Comparison of ENCODE assay signal across 31 mouse cellular contexts in the genomic region with DNA sequence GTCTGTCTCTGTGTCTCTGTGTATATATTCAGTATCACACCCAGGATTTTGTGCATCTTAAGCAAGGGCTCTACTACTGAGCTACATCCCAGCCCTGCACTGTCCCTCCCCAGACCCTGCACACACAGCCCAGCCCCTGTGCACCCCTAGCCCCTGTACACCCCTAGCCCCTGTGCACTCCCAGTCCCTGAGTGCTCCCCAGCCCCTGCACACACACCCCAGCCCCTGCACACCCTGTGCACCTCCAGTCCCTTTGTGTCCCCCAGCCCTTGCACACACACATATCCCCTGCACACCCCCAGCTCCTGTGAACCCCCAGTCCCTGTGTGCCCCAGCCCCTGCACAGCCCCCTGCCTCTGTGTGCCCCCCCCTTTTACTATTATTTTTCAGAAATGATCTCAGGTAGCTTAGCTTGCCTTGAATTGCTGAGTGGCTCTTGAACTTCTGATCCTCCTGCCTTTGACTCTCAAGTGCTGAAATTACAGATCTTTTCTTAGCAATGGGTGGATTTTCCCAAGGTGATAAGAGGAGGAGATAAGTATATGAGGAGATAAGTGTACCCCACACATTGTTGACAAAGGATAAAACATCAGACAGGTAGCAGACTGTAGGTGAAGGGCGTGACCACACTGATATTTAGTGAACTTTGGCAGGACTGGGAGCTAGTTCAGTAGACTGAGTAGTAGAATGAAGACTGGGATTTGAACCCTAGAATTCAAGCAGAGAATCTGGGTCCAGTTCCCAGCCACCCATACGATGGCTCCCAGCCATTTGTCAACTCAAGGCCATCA. TPM values are rescaled to one million over a fixed set of nuclear protein-coding genes. Genes with fewer than 3 reads are reported as not detected.
"Had no signal": no experiment of that assay in that cellular context is flagged by ENCODE, and none has a peak within 500 bp of the region (broad histone marks: within the 10 kb centered on the region; RNA-seq: fewer than 3 reads in every experiment).

No protein-coding gene starts in this region.

- H3K4me1 ChIP-seq: liver, embryonic 13.5 days; midbrain, embryonic 15.5 days; neural tube, embryonic 13.5 days had no signal

- H3K4me3 ChIP-seq: layer of hippocampus, adult 2 months; liver, embryonic 13.5 days; midbrain, embryonic 15.5 days; myocyte; neural tube, embryonic 13.5 days had no signal

- H3K27me3 ChIP-seq: liver, embryonic 13.5 days; midbrain, embryonic 15.5 days; neural tube, embryonic 13.5 days had no signal

- ATAC-seq: midbrain, embryonic 15.5 days had no signal

- H3K4me2 ChIP-seq: liver, embryonic 13.5 days; midbrain, embryonic 15.5 days; neural tube, embryonic 13.5 days had no signal

- H3K9me3 ChIP-seq: liver, embryonic 13.5 days; midbrain, embryonic 15.5 days; neural tube, embryonic 13.5 days had no signal

- DNase-seq: kidney, adult 11 months; kidney, adult 8-10 months; layer of hippocampus, adult 9-11 months; liver, embryonic 13.5 days; lung, adult 2 months; lung, postnatal 14 days; retina, postnatal 1 day; right cerebral cortex, postnatal 25 days; thymus, adult 18-20 months; thymus, postnatal 14 days; thymus, postnatal 4 days had no signal

- H3K9ac ChIP-seq: liver, embryonic 13.5 days; midbrain, embryonic 15.5 days; neural tube, embryonic 13.5 days had no signal

- H3K27ac ChIP-seq: kidney, postnatal 0 days; layer of hippocampus, adult 2 months; liver, embryonic 13.5 days; macrophage; midbrain, embryonic 15.5 days; neural tube, embryonic 13.5 days had no signal

- H3K36me3 ChIP-seq: liver, embryonic 13.5 days; midbrain, embryonic 15.5 days; neural tube, embryonic 13.5 days had no signal

RNA-seq across cellular contexts. Expression of a gene that starts 8.9 kb away (rescaled TPM):
- total RNA-seq: layer of hippocampus, adult 2 months; layer of hippocampus, postnatal 25 days; left cerebral cortex, adult 18-20 months; left cerebral cortex, postnatal 36 days; monocyte, adult 5-6 weeks; neutrophil, adult 5-6 weeks had no signal
- polyA plus RNA-seq: limb, embryonic 11.5 days; lung, adult 2 months; macrophage; midbrain, embryonic 15.5 days; neural tube, embryonic 13.5 days had no signal

RNA-seq across cellular contexts. Expression of a gene that starts 26.6 kb away (rescaled TPM):
- total RNA-seq: layer of hippocampus, adult 2 months; layer of hippocampus, postnatal 25 days; left cerebral cortex, adult 18-20 months; left cerebral cortex, postnatal 36 days; liver, adult 2 months; megakaryocyte, adult 5-6 weeks; monocyte, adult 5-6 weeks; neutrophil, adult 5-6 weeks had no signal
- polyA plus RNA-seq: limb, embryonic 11.5 days; limb, embryonic 14.5 days; macrophage; midbrain, embryonic 15.5 days; myocyte; neural tube, embryonic 13.5 days; spleen, adult 2 months; testis, adult 2 months had no signal

RNA-seq across cellular contexts. Expression of a gene that starts 28.5 kb away (rescaled TPM):
- total RNA-seq: layer of hippocampus, adult 2 months; layer of hippocampus, postnatal 25 days; left cerebral cortex, adult 18-20 months; left cerebral cortex, postnatal 36 days; liver, adult 2 months; megakaryocyte, adult 5-6 weeks; monocyte, adult 5-6 weeks; neutrophil, adult 5-6 weeks had no signal
- polyA plus RNA-seq: large intestine, adult 2 months; limb, embryonic 11.5 days; liver, adult 2 months; lung, adult 2 months; macrophage; midbrain, embryonic 15.5 days; neural tube, embryonic 13.5 days; spleen, adult 2 months; stomach, embryonic 16.5 days had no signal

RNA-seq across cellular contexts. Expression of a gene that starts 50.7 kb away (rescaled TPM):
- total RNA-seq: layer of hippocampus, adult 2 months; layer of hippocampus, postnatal 25 days had no signal
- polyA plus RNA-seq: limb, embryonic 11.5 days; midbrain, embryonic 15.5 days had no signal

RNA-seq across cellular contexts. Expression of a gene that starts 56.0 kb away (rescaled TPM):
- total RNA-seq: layer of hippocampus, adult 2 months; layer of hippocampus, postnatal 25 days; left cerebral cortex, adult 18-20 months; left cerebral cortex, postnatal 36 days; liver, adult 2 months; megakaryocyte, adult 5-6 weeks; monocyte, adult 5-6 weeks; neutrophil, adult 5-6 weeks had no signal
- polyA plus RNA-seq: kidney, postnatal 0 days; large intestine, adult 2 months; liver, adult 2 months; liver, embryonic 16.5 days; lung, adult 2 months; macrophage; midbrain, embryonic 15.5 days; myocyte; neural tube, embryonic 13.5 days; spleen, adult 2 months; stomach, embryonic 16.5 days had no signal
